Mouse (Mus musculus) gonadal fat pad, adult 2 months (tissue): Measurements from ENCODE around the gene Gng10. TPM values are rescaled to one million over a fixed set of nuclear protein-coding genes. Genes with fewer than 3 reads are reported as not detected.

Source experiments
- DNase-seq: peaks from one replicate; pipeline ENCODE4 v3.0.0-alpha.2; 2012; ENCODE audit warnings: low read depth
- polyA plus RNA-seq: library from polyadenylated mRNA; depleted of rRNA; stranded (reverse); fragments of >200 nt; gene quantifications from 2 replicates; pipeline ENCODE4 v1.2.3, GENCODE M21; 2012; rRNA removed

The Gng10 gene
- polyA plus RNA-seq, result 17.1 and 21.6 TPM in 2 replicates

DNA sequence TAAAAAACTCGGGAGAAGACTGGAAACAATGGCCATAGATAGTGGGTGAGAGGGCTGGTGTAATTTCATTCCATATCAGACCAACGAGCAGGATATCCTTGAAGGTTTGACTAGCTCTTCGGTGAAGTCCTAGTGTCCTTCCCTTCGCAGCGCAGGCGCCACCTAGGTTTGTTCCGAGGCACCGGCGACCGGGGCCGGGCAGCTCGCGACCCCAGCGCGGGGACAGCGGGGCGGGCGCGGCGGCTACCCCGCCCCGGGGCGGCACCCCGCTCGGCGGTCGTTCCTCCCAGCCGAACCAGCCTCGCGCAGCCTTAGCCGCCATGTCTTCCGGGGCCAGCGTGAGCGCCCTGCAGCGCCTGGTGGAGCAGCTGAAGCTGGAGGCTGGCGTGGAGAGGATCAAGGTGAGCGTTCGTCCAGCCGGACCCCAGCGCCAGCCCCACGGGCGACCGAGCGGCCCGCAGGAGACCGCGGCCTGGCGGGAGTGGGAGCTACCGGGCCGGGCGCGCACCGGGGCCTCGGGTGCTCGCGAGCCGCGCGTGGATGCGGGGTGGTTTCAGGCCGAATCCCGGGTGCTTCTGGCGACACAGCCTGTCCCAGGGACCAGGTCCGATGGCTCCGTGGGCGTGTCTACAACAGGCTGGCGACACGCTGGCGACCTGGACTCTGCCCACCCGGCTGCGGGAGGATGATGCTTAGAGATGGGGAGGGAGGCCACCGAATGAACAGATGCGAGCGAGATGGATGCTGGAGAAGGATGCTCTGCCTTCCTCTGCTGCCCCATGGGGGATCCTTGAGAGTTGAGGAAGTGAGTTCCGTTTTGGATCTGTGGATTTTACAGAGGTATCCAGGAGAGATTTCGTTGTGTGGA, at the start of gene Gng10:
Gng10 (plus strand) TSS at position 171 of the 868 bp plus-strand sequence.
- DNase-seq, result no peak

DNA sequence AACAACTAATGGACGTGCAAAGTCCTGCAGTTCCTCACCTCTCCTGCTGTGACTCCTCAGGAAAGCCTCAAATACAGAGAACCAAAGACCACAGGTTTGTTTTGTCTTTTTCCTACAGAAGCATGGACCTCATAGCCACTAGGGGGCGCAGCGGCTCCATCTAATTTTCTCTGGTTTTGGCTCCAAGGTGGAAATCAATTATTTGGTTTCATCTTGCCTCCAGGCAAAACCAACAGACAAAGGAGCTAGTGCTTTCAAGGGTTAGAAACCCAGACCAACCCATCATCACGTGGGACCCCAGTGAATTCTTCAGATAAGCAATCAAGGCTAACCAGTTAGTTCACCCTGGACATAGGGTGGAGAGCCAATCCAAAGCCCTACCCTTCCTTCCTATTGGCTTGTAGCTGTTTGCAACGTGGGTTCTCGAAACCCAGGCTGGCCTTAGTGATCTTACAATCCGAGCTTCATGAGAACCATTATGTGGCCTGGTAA, 49.7 kb upstream of the Gng10 start:
- no peak for DNase-seq

DNA sequence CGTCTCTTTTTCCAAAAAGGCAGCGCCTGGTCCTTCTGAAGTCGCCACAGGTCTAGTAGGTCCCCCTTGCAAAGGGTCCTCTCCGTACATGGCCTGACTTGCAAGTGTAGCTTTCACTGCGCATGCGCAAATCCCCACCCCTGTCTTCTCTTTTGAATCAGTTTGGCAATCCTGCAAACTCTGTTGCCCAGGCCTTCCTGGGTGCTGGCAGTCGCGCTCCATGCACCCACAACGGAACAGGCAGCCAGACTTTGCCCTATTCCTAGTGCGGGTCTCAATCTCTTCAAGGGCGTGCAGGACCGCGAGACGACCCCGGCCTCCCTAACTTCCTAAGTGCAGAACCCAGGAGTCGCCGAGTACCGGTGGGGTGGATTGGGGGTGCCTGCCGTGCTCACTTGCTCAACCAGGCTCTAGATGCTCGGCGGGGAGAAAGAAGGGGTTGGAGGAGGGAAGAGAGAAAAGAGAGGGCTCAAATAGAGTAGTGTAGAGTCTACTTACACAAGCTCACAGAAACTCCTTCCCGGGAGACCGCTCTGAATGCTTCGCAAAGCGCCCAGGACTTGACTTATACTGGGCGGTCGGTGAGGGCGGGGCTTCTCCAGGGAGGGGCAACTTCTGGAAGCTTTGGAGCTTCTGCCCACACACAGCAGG, 48.2 kb upstream of the Gng10 start, which contains the start of gene Ptgr1:
Ptgr1 (minus strand) TSS at position 580 of the 651 bp plus-strand sequence.
- DNase-seq, result no peak

DNA sequence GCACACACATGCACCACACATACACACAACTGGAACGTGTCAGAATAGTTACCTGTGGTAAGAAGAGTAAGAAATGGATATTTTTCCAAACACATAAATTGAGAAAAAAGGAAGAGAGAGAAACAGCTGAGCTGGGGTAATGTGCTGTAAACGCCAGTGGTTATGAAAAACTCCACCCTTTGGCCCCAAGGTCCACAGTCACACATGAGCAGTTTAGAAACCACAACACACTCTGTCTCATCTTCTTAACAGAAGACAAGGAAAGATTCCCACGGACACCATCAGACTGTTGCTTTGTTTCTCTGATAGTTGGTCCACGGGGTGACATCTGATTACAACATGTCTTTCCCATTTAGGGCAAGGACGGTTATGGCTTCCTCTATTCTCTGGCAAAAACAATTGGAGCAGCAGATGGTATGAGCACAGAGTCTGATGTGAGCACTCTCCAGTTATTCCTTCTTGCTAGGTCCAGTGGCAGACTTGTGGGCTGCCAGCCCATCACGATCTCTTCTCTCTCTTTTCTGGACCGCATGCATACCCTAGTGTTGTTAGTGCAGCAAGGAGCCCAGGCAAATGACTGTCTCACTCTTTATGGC, 45.5 kb upstream of the Gng10 start:
- DNase-seq, result no peak

DNA sequence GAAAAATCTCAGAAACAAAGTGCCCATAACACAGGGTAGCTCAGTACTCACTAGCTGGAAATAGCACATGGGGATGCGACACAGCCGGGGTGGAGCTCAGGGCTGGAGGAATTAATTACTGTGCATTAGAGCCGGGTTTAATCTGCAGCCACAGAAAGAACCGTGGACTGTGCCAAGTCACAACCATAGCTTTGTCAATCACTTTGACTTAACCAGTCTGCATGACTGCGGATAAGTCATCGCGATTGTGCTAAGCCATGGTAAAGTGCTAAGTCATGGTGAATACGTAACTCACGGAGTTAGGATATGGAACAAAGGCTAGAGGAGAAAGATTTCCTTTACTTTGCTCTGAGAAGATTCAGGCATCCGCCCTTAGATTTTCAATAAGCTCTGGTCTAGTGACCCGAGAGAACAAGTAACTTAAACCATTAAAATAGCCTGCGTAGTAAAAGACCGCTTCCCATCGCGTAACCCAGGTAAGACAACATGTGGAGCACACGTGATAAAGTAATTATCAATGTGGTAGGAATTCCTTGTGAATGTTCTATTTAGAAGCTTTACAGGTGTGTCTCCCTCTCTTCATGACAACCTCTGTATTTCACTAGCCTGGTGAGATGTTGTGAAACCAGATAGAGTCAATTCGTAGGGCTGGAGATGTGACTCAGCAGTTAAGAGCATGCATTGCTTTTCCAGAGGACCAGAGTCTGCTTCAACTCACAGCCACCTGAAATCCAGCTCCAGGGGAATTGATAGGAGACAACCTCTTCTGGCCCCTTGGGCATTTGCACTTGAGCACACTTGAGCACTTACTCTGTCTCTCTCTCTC, 44.1 kb upstream of the Gng10 start:
- no peak for DNase-seq

DNA sequence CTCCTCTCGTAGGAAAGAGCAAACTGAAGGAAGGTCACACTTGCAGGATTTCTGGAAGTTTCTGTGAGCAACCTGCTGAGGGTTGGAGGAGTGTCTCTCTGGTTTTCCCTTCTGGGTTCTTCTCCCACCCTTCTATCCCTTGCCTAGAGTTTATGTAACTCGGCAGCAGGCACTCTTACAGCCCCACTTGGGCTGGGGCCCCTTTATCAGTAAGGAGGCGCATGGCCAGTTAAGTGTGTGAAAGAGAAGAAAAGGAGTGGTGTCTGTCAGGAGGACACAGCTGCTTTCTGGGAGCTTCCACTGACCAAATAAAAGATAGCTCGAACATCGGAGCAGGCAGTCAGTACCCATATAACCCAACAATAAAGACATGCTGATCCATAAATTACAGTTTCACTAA, 42.7 kb upstream of the Gng10 start:
- no peak for DNase-seq

DNA sequence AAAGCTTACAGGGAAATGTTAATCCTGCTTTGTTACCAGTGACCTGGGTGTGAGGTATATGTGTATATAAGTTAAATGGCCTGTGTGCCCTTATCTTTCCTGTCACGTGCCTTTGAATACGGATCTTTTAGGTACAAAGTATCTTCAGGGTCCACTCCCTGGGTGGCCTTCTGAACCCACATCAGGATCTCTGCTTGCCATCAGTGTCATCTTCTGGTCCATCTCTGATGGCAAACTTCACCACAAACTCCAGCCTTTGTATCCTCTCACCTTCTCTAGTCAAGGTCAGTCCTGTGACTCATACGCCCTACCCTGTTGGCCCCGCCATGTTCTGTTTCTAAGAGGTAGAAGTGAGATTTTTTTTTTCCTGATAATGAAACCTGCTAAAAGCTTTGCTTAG, 40.1 kb upstream of the Gng10 start, which contains the start of gene Dnajc25:
Dnajc25 (plus strand) TSS at position 301 of the 400 bp plus-strand sequence.
- DNase-seq, result no peak

DNA sequence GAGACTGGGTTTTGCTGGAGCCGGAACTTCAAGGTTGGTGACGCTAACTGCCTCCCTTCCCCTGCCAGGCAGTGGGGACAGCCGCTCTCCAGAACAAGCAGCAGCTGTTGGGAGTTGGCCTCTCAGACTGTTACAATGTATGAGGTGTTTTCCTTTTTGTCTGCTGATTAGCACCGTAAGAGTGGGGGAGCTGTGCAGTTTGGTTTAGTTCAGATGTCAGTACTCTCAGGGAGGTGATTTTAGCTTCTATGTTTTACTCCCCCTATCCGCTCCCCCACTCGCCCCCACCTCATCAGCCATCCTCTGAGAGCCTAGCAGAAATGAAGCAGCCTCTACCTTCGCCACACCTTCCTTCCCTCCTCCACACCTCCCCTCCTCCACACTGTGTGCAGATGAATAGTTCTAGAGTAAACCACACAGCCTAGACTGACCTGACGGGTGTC, 39.6 kb upstream of the Gng10 start:
- no peak for DNase-seq

DNA sequence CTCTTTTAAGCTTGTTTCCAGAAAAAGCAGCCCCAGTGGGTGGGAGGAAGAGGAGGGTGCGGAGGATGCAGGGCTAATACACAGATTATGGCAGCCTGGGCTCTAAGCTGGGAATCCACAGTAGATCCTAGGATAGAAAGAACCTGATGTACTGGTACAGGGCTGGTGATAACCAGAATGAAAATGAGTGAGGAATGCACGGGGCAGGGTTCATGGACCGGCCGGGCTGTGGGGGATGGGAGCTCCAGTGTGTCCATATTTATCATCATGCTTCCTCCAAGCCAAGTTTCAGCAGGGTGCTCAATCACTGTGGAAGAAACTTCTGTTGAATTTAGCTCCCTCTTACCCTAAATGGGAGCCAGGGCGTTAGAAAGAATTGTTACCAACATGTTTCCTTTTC, 37.8 kb upstream of the Gng10 start:
- no peak for DNase-seq

DNA sequence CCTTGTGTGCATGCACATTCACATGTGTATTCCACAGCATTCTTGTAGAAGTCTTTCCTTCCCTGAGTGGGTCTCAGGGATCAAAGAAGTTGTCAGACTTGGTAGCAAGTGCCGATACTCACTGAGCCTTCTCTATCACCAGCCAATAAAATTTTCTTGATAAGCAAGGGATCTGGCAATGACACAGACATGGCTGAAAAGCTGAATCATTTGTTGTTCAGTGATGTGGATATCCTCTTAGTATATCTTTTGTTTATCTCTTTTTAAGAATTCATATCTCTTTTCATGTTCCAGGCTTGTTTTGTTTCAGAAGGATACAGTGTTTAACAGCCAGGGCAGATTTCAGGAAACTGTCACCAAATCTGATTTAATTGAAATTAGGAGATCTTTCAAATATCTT, 36.2 kb upstream of the Gng10 start:
- no peak for DNase-seq

DNA sequence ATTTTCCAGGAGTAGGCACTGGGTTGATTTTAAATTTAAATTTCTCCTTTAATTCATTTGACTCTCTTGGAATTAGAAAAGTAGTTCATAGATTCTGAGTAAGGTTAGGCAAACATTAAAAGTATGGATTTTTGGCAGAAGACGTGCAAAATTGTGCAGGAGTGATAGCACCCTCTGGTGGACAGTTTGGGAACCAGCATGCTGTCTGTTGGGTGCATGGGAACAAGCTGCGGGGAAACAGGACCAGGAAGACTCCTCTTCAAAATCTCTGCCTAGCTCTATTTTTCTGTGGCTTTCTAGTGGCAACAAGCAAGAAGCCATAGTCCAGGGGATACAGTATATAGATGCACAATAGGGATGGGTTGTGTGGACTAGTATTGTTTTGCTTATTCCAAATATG, 35.2 kb upstream of the Gng10 start:
- DNase-seq, result no peak

DNA sequence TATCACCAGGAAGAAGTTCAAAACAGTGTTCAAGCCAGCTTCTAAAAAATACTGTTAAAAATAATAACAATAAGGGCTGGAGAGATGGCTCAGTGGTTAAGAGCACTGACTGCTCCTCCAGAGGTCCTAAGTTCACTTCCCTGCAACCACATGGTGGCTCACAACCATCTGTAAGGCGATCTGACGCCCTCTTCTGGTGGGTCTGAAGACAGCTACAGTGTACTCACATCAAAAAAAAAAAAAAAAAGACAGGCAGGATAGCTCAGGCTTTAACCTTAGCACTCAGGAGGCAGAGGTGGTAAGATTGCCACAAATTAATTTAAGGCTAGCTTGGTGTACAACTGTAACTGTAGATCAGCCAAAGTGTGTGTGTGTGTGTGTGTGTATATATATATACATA, 34.3 kb upstream of the Gng10 start:
- DNase-seq, result no peak

DNA sequence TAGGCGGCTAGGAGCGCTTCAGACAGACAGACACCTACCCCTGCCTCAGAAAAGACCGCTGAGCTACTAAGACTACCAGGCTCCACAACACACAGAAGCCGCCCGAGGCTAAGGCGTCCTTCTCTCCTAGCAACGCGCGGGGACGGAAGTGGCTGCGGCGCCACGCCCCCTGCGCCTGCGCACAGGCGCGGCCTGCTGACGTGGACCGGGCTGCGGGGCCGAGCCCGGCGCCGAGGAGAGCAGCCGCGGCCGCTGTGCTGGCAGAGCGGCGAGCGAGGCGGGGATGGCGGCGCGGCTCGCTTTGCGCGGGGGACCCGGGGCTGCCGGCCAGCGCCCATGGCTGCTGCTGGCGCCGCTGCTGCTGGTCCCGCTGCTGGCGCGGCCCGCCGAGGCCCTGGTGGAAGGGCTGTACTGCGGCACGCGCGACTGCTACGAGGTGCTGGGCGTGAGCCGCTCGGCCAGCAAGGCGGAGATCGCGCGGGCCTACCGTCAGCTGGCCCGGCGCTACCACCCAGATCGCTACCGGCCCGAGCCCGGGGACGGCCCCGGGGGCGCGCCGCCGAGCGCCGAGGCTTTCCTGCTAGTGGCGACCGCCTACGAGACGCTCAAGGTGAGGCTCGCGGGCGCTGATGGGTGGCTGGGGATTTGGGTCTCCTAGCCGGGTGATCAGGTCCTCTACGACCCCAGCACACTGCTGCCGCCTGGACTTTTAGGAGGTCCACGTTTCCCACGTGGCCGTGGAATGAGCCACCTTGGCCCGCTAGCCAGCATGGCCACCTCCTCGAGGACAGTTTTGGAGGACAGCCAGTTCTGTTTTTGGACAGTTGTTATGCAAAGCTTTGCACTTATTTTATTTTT, 31.7 kb upstream of the Gng10 start, which contains the start of gene Gm20503:
Gm20503 (plus strand) TSS at position 263 of the 858 bp plus-strand sequence.
- DNase-seq, result no peak

DNA sequence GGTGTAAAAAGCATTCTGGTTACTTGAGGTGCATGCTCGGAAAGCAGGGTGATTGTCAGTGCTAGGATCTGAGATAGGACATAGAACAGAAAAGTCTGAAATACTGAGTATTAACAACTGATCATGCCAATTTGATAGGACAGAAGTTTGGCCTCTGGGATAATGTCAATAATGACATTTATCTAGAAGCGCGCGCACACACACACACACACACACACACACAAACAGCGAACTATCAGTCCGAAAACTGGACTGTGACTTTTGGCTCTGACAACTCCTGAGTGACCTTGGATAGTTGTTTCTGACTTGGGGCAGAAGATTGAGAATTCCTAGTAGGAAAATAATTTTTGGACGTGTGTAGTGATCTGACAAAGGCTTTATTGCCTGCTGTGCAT, 31.1 kb upstream of the Gng10 start:
- DNase-seq, result no peak

DNA sequence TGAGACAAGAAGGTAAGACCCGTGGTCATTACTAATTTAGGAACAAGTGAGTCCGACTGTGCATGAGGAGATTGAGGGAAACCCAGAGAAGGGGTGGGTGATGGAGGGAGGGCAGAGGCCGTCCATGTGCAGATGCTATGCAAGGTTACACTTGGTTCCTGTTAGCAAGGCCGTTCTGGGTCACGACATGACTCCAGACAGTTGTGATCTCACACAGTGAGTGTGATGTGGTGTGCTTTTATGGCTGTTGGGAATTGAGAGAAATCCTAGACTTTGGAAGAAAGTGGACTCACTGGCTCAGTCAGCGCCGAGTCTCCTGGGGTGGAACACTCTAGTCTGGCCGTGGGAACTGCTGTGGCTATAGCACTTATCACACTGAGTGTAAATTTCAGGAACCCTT, 28.7 kb upstream of the Gng10 start:
- DNase-seq, result no peak

DNA sequence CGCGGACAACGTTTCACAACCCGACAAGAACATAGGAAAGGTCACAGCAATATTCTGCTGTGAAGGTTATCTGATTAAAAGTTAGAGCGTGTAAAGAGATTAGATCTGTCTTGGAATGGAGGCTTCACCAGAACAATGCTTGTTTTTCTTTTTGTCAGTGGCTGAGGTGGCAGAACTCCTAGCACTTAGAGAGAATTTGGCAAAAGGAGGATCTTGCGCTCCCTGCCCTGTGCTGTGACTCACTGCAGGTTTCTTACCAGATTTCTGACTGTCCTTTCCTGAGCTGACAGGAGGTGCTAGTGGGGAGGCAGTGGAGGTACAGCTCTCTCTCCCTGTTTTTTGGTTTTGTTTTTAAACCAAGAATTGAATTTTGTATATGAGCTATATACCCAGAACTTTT, 27.9 kb upstream of the Gng10 start:
- DNase-seq, result no peak

DNA sequence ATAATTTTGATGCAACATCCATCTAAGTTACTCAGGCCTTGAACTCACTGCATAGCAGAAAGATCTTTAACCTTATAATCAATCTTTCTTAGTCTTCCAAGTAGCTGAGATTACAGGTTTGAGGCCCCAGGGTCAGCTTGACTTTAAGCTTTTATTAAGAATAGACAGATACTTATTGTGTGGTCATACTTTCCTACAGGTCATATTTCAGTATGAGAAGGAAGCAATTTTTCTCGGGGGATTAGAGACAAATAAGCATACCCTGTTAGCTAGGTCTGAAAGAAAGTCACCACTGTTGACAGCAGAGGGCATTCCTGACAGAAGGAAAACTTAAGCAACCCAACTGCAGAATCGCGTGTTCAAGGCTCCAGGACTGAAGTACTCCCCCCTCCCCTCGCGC, 26.9 kb upstream of the Gng10 start:
- no peak for DNase-seq

DNA sequence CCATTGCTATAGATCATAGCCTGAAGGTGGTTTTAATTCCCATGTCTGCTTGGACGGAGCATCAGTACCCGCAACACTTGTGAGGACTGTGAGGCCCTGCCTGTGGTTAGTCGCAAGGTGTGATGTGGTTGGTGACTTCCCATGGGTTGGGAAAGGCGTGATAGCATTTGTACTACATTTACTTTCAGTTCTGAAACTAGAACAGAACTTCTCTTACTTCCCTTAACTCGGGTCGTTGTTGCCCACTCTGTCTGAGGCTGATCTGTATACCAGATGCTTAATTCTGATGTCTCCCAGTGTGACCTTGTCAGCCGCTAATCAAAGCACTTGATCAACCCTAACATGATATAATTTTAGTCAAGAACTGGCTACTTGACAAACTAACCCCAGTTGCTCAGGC, 25.7 kb upstream of the Gng10 start:
- no peak for DNase-seq

DNA sequence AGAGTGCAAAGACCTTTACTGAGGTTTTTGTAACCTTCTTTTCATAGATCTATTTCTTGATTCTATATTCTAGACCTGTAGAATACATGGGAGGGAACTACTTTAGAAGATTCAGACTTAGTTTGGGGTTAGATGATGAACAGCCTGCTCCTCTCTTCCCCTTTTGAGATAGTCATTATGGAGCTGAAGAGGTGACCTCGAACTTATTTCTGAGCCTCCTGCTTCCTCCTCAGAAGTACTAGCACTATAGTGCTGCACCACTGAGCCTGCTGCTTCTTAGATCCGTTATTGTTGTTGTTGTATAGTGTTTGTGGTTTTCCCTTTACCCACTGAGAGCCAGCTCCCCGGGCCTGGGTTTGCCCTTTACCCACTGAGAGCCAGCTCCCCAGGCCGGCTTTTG, 25.2 kb upstream of the Gng10 start:
- no peak for DNase-seq

DNA sequence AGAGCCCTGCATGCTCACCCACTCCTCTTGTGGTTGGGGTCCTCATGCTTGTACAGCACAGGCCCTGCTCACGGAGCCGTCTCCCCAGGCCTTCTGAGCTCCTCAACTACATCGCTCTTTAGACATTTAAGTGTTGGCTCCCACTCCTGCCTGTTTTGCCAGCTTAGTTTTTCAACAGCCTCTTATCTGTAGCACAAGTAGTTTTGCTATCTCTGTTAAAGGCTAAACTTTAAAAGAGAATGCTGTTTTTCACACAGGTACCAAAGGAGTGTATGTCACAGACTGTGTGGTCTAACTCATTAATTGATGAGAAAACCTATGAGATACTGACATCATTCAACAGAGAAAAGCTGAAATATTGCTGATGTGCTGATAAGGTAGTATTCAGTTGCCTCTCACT, 23.4 kb upstream of the Gng10 start:
- DNase-seq, result no peak

DNA sequence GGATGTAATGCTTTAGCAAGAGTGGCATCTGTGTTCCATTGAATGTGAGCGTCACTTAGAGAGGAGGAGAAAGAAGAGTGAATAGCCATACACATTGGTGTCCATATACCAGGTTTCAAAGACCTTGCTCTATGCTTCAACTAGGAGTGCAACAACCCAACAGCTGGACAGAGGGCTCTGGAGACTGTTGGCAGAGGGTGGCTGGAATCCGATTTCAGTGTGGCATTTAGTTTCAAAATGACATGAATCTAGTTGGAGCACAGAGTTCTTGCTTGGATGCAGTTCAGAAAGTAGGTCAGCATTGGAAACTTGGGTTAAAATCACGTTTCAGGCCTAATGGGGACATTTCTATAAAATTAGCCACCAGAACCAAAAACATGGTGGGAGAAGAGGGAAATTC, 19.7 kb upstream of the Gng10 start:
- DNase-seq, result no peak
